Comparison of ENCODE assay signal across 15 mouse cellular contexts in genomic region chr15:88877021-88877400, GRCm38 (mm10). TPM values are rescaled to one million over a fixed set of nuclear protein-coding genes. Genes with fewer than 3 reads are reported as not detected.
DNase-seq lines count a peak whose midpoint lies in the region; ATAC-seq and TF ChIP-seq lines count a peak whose summit lies in the region.
"Had no signal": no experiment of that assay in that cellular context is flagged by ENCODE, and none has a peak within 500 bp of the region (broad histone marks: within the 10 kb centered on the region; RNA-seq: fewer than 3 reads in every experiment).

No protein-coding gene starts in this region.

- ATAC-seq in frontal cortex, adult (ENCODE audit: low TSS enrichment): peak; percentile 64; the same call in 1 of the 2 replicates
- ATAC-seq: forebrain, embryonic 15.5 days had no signal

- H3K27ac ChIP-seq in ES-E14 (ENCODE audit: insufficient read depth, low read depth, low read length, poor library complexity, severe bottlenecking): no peak overlapping the region
- H3K27ac ChIP-seq: embryonic facial prominence, embryonic 12.5 days; embryonic facial prominence, embryonic 15.5 days; forebrain, embryonic 15.5 days; heart, embryonic 15.5 days; hindbrain, embryonic 10.5 days; hindbrain, embryonic 13.5 days had no signal

- no peak for DNase-seq in frontal cortex, postnatal 14 days (ENCODE audit: low spot score in 2 of 2)
- peak; percentile 41 to 47 for DNase-seq in right cerebral cortex, adult 2 months (ENCODE audit: low spot score in 2 of 2)
- no peak for DNase-seq in right cerebral cortex, postnatal 4 days
- no peak for DNase-seq in ES-E14 (ENCODE audit: low read depth, low spot score)
- DNase-seq in telencephalon, adult 2 months (ENCODE audit: low read depth, low spot score): peak; percentile 66
- DNase-seq in gastrocnemius, postnatal 25 days: no peak
- DNase-seq: adrenal gland, adult 8-10 months had no signal

- in situ Hi-C loops in ES-E14 (cut with MboI; ENCODE audit: low sequenced_read_pairs in 2 of 2, unreplicated experiment in 2 of 2): no loop called here

- H3K4me1 ChIP-seq in ES-E14 (ENCODE audit: control insufficient read depth in 2 of 2, insufficient read depth in 2 of 2, low read length in 2 of 2, poor library complexity in 1 of 2): peaks cover 0 to 18% of the 10 kb centered on the region in 2 experiments; a peak in 3 of 4 replicates
- H3K4me1 ChIP-seq: embryonic facial prominence, embryonic 12.5 days had no signal

- H3K9me3 ChIP-seq in ES-E14 (ENCODE audit: control insufficient read depth, insufficient read depth, low read depth, low read length): no peaks in the 10 kb centered on the region
- H3K9me3 ChIP-seq: embryonic facial prominence, embryonic 12.5 days; embryonic facial prominence, embryonic 15.5 days; forebrain, embryonic 15.5 days; heart, embryonic 12.5 days; heart, embryonic 15.5 days; hindbrain, embryonic 10.5 days; hindbrain, embryonic 13.5 days had no signal

- H3K9ac ChIP-seq in ES-E14 (ENCODE audit: insufficient read depth, low read depth, low read length, poor library complexity, severe bottlenecking): no peak overlapping the region
- H3K9ac ChIP-seq: embryonic facial prominence, embryonic 12.5 days; embryonic facial prominence, embryonic 15.5 days; forebrain, embryonic 15.5 days; heart, embryonic 12.5 days; heart, embryonic 15.5 days had no signal

- no peaks in the 10 kb centered on the region for H3K36me3 ChIP-seq in ES-E14 (ENCODE audit: control insufficient read depth, insufficient read depth, low read length, poor library complexity, severe bottlenecking)
- H3K36me3 ChIP-seq: embryonic facial prominence, embryonic 12.5 days; embryonic facial prominence, embryonic 15.5 days; forebrain, embryonic 15.5 days; heart, embryonic 12.5 days; heart, embryonic 15.5 days; hindbrain, embryonic 10.5 days; hindbrain, embryonic 13.5 days had no signal

- no peak overlapping the region for H3K4me3 ChIP-seq in ES-E14 (ENCODE audit: insufficient read depth in 1 of 2, low read depth in 1 of 2, low read length in 2 of 2, poor library complexity in 1 of 2, severe bottlenecking in 1 of 2)
- H3K4me3 ChIP-seq: embryonic facial prominence, embryonic 15.5 days; forebrain, embryonic 15.5 days; heart, embryonic 12.5 days; heart, embryonic 15.5 days; hindbrain, embryonic 13.5 days had no signal

TF ChIP-seq in ES-E14, 5 proteins besides CTCF, POLR2A, EP300 and RAD21:
- TF ChIP-seq MAFK (IDR thresholded peaks at IDR 0.05; ENCODE audit: insufficient read depth, low read depth, low read length) (no peak), ZNF384 (IDR thresholded peaks at IDR 0.05; ENCODE audit: low read depth, low read length) (0 out of 2 replicates have a peak, but pooled peaks have one; percentile 32)

RNA-seq across cellular contexts. Expression of gene Pim3, which starts 15.0 kb away (rescaled TPM):
- total RNA-seq in ES-E14 (2012; rRNA removed): 159 and 169 TPM in 2 replicates
- 10 to 100 TPM; 20.6 to 22.2 TPM for total RNA-seq in gastrocnemius, postnatal 25 days (2021)

RNA-seq across cellular contexts. Expression of gene Creld2, which starts 57.6 kb away (rescaled TPM):
- total RNA-seq in ES-E14 (2012; rRNA removed): 324 and 328 TPM in 2 replicates
- 1 to 10 TPM; 9.8 to 9.9 TPM for total RNA-seq in gastrocnemius, postnatal 25 days (2021)

RNA-seq across cellular contexts. Expression of gene Alg12, which starts 57.9 kb away (rescaled TPM):
- total RNA-seq in ES-E14 (2012; rRNA removed): 17.0 and 17.8 TPM in 2 replicates
- total RNA-seq in gastrocnemius, postnatal 25 days (2021): 1 to 10 TPM; 3.5 to 5.2 TPM

Comparison
In these comparisons a context has a peak if more than half of its experiments do, and no peak if none do; other contexts are left out.
1. DNase-seq: peak in right cerebral cortex, adult 2 months (2 of 2) and telencephalon, adult 2 months (single experiment); none in frontal cortex, postnatal 14 days (0 of 2), right cerebral cortex, postnatal 4 days (single experiment), ES-E14 (single experiment) and gastrocnemius, postnatal 25 days (single experiment).
2. RNA of gene Creld2, which starts 57.6 kb away (total RNA-seq): 324 to 328 TPM in ES-E14; 9.8 to 9.9 TPM in gastrocnemius, postnatal 25 days; every median in the first group is over 10 times any median in the second.